Mouse (Mus musculus) neural tube, postnatal 0 days (tissue): ENCODE measurements around the gene Slc25a40. TPM values are rescaled to one million over a fixed set of nuclear protein-coding genes. Genes with fewer than 3 reads are reported as not detected.

Experiments used
- polyA plus RNA-seq: library from polyadenylated mRNA; unstranded; fragments of >200 nt; fragmentation: Nextera tagmentation; extraction: Ambion mirVana; gene quantifications from 2 replicates; pipeline ENCODE4 v1.2.1, GENCODE M21; 2015

Slc25a40 gene
- polyA plus RNA-seq, result 9.8 and 10.6 TPM in 2 replicates

DNA sequence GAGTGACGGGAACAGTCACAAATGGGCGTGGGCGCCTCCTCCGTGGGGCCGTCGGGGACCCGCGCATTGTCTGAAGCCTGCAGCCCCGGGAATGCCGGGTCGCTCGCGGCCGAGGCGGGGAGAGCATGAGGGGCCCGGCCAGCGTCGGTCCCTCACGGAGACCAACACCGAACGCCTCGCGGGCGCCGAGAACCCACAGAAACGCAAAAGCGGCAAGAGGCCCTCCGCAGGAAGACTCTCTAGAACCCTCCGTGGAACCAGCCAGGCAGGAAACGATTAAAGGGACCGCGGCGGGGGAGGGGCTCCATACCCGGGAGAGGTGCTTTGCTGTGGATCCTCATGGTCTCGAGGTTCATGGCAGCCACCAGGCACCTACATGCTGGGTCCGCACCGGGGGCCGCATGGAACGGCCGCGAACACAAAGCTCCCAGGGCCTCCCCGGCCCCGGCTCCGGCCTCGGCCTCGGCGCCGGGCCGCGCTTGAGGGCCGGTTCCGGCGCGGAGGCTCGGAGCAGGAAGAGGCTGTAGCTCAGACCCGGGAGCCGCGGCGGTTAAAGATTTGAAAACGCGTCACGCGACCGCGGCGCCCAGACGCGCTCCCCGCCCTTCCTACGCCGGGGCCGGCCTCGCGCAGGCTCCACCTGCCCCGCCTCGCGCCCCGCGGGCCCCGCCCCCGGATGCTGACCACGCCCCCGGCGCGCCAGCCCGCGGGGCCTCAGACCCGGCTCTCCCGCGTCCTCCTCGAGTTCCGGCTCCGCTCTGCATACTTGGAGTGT lies at the start of gene Slc25a40, which contains the start of gene Dbf4:
Gene Slc25a40, plus strand, starts transcription at position 694 of the 775 bp plus-strand sequence.
Gene Dbf4, minus strand, starts transcription at position 560 of the 775 bp plus-strand sequence.

Other genes with a start within 250 kb of the Slc25a40 start
- 49.6 and 50.3 TPM in 2 replicates for gene Adam22, start 54.7 kb upstream of the Slc25a40 start, polyA plus RNA-seq
- 4.8 and 5.3 TPM in 2 replicates for gene Dbf4, start 134 bp upstream of the Slc25a40 start, polyA plus RNA-seq
- 32.8 and 35.3 TPM in 2 replicates for gene Rundc3b, start 200.1 kb downstream of the Slc25a40 start, polyA plus RNA-seq
- 3.8 and 4.2 TPM in 2 replicates for gene Abcb1a, start 237.2 kb downstream of the Slc25a40 start, polyA plus RNA-seq